Mouse (Mus musculus) G1E (cell line): ENCODE results near the gene Slc1a7.

Experiments
- CTCF ChIP-seq: IDR thresholded peaks from 2 replicates; pipeline ENCODE4 v1.5.1; 2012; ENCODE audit warnings: low read depth, low read length, inconsistent platforms, mixed read lengths
- GATA1 ChIP-seq: IDR thresholded peaks from 2 replicates; pipeline ENCODE4 v1.6.1; 2012; ENCODE audit warnings: borderline replicate concordance, low read length, inconsistent platforms, mixed read lengths
- GATA2 ChIP-seq: IDR thresholded peaks from 2 replicates; pipeline ENCODE4 v1.6.1; 2012; ENCODE audit warnings: low read depth, low read length, inconsistent platforms, borderline replicate concordance
- POLR2AphosphoS5 ChIP-seq: IDR thresholded peaks from 2 replicates; pipeline ENCODE4 v1.6.1; 2012; ENCODE audit warnings: low read depth, low read length, inconsistent platforms; ENCODE audit not compliant: insufficient replicate concordance

- TF ChIP-seq CTCF (no peak), GATA1 (no peak), POLR2AphosphoS5 (no peak), GATA2 (no peak)
Measured at GRCm38 (mm10) chr4:107921952-107922351, 46.2 kb upstream of the Slc1a7 start.
